Mouse (Mus musculus): Measurements from ENCODE around the gene Nisch.

The Nisch gene

DNA sequence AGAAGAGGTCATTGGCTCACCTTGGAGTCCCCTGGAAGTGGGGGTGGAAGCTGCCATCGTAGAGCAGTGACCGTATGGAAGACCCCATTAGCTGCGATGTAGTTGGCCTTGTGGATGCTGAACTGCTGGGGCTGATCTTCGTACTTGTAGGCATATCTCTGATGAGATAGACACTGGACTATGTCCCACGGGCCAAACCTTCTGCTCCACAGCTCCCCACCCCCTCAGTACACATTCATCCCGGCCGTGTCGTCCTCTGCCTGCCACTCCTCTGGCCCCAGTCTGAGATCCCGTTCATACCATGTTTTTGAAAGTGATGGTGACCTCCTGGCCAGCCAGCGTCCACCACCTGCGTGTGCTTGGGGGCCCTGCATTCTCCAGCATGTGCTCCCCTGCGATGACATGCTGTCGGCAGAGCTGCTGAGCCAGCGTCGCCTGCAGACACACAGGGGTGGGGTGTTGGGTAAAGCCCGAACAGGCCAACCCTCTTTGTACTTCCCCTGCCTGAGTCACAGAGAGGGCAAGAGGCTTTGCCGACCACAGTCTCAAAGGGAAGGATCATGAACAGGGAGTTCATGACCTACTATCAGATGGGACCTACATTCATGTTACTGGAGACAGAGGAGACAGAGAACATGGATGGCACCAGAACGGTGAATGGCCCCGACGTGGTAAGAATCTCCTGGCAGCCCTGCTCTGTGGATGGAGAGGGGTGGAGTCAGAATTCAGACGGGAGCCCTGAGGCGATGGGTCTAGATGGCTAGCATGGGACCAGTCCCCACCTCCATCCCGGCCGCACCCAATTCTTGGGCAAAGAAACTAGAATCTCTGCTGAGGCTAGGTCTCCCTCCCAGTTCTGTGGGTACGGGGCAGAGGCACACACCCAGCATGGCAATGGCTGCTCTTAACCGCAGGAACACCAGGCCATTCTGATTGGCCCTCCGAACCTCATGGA lies 56.3 kb downstream of the Nisch start:
- DNase-seq: no peak

DNA sequence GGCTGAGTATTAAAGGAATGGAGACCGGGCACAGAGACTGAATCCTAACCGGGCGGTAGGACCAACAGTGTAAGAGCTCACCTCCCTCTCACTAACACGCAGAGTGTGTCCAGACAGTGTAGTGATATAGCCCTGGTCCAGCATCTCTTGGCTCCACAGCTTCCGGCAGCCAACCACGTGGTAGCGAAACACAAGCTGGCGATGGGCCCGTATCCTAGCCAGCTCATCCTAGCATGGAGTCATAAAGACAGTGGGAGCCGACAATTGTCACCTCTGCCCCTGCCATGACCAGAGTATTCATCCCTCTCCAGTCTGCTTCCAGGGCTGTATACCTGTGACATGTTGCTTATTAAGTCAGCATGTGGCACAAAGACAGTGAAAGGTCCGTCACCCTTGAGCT lies 71.1 kb downstream of the Nisch start:
- no peak for DNase-seq

DNA sequence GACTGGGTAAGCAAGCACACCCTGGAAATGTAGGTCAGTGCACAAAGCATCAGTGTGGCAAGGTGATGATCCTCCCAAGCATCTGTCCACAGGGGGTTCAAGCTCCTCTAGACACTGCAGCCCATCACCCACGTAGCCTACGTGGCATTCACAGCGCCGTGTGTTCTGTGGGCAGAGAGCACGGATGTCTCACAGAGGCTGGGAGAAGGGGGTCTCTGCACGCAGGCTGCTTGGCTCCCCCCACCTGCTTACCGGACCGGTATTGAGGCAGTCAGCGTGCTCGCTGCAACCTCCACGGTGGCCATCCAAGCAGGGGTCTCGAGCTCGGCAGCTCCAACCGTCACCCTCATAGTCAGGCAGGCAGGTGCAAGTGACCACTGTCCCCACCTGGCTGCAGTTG lies 75.7 kb downstream of the Nisch start:
- DNase-seq: no peak

DNA sequence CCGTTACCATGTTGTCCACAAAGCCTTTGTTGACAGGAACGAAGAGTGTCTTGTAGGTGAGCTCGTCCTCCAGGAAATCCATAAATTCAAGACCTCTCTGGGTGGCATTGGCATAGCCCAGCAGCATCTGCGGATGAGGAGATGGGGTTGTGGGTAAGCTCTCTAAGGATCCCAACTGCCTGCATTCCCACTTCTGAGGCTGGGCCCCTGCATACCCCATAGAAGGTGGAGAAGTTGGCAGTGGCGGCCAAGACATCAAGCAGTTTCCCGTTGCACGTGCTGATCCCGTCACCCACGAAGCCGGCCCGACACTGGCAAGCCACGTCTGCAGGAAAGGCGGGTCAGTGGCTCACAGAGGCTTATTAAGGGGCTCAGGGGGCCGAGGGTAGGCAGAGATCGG lies 76.6 kb downstream of the Nisch start:
- DNase-seq: no peak

DNA sequence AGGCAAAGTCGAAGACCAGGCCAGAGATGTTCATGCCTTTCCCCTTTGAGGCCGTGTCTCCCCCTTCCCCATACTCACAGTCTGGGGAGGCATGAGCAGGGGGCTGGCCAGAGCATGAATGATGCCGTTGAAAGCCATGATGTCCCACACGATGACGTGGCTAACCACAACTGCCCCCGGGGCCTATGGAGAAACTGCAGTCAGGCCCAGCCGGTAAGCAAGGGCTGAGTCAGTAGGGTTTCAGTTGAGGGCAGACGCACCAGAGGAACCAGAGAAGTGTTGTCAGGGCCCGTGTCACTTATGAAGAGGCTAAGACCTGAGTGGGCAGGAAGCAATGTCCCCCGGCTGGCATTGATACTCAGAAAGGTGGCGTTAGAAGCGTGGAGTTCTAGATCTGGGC lies 77.1 kb downstream of the Nisch start:
- no peak for DNase-seq

DNA sequence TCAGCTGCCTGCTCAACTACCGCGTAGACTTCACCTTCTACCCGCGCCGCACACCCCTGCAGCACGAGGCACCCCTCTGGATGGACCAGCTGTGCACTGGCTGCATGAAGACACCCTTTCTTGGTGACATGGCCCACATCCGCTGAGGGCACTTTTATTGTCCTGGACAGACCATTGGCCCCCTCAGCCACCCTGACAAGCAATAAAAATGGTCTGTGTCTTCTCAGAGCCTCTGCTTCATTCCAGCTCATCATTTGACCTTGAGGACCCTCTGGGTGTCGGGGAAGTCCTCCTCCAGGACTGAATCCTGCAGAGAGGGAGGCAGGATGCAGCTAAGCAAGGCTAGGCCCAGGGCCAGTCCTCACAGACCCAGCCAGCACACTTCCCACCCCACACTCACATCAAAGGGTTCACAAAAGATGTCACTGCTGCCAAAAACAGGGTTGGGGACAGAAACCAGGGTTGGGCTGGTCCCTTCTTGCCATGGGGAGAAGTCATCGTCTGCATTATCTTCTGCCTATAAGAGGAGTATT lies 77.8 kb downstream of the Nisch start:
- no peak for DNase-seq

DNA sequence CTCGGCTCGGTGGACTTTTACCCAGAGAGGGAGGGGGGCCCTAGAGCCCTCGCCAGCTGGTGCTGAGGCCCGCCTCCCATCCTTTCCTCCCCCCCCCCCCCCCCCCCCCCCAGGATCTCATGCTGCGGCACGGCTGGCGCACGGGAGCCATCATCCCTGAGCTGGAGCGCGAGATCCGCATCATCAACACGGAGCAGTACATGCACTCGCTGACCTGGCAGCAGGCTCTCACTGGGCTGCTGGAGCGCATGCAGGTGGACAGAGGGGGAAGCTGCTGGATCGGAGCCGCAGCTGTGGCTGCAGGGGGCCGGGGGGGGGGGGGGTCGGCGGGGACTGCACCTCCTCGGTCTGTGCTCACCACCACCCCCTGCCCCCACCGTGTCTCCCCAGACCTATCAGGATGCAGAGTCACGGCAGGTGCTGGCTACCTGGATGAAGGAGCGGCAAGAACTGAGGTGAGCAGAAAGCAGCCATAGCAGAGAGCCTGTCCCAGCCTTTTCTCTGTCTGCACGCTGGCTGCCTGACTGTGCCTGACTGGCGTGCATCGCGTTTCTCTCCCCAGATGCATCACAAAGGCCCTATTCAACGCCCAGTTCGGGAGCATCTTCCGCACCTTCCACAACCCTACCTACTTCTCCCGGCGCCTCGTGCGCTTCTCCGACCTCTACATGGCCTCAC lies 78.4 kb downstream of the Nisch start:
- DNase-seq: no peak

DNA sequence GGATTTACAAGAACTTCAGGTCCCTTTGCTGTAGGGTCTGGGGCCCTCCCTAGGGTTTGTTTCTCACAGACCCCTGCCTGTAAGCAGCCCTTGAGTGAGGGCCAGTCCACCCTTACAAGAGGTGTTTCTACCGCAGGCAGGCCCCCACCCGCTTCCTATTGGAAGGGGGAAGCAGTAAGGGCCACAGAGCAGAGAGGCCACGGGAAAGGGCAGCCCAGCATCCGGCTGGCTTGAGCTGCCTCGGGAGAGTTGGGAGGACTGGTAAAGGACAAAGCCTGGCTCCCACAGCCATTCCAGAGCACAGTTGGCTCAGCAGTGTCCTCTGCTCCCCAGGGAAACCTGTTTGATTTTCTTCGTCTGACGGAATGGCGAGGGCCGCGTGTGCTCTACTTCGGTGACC lies 79.0 kb downstream of the Nisch start:
- no peak for DNase-seq

DNA sequence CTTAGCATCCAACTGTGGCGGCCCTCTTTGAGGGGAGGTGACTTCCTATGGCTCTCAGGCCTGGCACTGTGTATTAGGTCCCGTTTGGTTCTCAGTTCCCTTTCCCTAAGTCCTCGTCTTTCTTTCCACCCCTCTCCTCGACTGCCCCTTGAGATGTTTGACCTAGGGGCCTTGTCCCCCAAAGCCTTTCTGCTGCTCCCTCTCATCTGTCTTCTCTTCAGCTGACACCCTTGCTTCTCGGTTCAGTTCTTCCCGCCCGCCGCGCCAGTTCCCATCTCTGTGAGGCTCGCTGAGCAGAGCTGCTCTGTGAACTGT lies 79.5 kb downstream of the Nisch start:
- DNase-seq: no peak

DNA sequence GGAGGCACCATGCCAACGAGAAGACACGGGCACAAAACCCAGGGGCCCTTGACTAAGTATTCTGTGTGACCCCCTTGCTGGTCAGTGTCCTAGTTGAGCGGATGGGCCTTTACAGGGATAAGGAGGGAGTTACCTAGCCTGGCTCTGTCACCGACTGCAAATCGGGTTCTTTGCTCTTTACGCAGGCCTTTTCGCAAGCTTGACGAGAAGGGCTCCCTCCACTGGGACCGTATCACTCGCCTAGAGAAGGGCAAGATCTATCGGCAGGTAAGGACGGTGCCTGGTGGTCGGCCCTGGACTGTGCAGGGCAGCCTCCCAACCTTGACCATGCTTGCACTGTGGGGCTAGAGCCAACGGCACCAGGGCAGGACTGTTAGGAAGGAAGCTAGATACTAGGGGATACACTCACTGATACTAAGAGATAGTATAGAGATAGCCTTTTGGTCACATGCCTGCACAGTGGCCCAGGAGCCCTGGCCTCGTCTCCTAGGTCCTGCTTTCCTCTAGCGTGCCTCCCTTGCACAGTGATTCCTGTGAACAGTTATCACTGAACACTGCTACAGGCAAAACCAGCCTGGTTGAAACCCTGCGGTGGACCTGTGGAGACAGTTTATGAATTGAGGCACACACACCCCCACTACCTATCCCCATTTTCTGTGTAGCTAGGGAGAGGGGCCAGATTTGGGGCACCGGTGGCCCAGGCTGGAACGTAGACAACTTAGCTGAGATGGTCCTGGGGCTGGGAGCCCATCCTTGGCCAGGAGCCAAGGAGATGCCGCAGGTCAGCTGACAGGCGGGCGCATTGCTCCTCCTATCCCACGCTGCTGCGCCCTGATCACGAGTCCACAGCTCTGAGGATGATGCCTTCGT lies 80.1 kb downstream of the Nisch start:
- no peak for DNase-seq

DNA sequence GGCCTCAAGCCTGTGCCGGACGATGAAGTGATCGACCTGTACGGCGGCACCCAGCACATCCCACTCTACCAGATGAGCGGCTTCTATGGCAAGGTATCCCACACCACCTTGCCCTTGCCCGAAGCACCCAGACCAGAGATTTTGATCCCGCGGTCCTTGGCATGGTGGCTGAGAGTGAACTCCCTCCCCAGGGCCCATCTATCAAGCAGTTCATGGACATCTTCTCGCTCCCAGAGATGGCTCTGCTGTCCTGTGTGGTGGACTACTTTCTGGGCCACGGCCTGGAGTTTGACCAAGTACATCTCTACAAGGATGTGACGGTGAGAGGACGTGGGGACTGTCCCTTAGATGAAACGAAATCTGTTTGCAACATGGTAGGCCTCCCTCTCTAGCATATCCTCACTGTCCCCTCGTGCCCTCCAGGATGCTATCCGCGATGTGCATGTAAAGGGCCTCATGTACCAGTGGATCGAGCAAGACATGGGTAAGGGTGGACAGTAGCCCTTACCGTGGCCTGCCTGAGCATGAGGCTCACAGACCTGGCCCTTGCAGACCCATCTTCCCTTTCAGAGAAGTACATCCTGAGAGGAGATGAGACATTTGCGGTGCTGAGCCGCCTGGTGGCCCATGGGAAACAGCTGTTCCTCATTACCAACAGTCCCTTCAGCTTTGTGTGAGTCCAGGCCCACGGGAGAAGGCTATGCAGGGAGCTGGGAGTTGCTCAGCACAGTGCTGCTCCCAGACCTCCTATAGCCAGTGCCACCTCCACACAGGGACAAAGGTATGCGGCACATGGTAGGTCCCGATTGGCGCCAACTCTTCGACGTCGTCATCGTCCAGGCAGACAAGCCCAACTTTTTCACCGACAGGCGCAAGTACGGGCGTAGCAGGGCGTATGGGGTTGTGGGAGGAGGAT lies 81.0 kb downstream of the Nisch start:
- DNase-seq: no peak

DNA sequence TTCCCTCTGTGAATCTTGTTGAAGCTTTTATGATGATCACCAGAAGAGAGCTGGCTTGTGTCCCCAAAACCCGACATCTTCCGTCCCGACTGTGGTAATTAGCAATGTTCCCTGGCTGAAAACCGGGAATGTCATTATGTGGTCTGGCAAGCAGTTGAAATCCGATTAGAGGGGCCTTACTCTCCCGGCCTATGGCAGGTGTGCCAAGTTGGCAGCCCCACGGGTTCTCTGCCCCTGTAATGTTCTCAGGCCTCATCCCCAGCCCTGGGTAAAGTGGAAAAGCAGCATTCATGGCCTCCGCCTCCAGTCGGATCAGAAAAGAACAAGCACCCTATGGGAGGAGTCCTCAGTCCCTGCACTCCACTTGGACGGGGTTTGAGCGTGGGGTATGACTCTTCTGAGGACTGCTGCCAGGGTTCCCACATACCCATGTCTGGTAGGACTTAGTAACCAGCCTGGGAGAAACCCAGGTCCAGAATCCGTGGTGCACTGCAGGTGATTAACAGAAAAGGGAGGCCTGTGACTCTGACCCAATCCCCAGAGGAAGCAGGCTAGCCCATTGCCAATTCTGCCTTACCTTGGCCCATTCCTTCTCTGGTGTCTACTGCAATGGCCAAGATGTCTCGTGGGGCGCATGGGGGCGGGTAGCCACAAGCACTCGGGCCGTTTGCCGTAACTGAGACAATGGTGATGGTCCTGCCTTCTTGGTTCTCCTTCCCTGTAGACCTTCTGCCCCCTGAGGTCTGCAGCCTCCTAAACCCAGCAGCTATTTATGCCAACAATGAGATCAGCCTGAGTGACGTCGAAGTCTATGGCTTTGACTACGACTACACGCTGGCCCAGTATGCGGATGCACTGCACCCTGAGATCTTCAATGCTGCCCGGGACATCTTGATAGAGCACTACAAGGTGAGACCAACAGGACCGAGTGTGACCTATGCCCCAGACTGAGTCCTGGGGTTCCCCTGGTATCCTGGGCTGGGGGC lies 82.4 kb downstream of the Nisch start:
- DNase-seq: no peak

DNA sequence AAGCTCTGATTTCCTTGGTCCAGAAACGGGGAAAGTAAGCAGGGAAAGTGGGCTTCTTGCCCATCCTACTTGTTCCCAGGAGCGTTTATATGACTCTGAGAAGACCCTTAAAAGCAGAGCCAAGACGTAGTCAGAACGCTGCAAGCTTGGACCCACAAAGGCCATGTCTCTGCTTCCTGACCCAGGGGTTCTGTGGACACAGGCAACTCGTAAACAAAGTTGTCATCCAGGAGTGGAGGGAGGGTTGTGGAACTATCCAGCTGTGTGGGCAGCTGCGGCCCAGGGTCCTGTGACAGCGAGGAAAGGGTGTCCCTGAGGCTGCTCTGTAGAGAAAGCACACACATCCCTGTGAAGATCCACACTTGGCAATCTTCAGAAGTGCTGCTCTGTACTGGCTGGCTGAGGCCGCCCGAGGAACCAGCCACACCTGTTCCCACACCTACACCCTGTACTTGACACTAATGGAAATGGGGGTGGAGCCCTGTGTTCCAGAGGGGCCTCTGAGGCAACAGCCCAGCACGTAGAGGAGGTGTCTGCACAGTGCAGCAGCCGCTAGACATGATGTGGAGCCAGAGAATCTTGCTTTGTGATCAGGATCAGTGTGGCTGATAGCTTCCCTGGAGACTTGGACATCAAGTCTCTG lies 83.6 kb downstream of the Nisch start:
- DNase-seq: no peak

DNA sequence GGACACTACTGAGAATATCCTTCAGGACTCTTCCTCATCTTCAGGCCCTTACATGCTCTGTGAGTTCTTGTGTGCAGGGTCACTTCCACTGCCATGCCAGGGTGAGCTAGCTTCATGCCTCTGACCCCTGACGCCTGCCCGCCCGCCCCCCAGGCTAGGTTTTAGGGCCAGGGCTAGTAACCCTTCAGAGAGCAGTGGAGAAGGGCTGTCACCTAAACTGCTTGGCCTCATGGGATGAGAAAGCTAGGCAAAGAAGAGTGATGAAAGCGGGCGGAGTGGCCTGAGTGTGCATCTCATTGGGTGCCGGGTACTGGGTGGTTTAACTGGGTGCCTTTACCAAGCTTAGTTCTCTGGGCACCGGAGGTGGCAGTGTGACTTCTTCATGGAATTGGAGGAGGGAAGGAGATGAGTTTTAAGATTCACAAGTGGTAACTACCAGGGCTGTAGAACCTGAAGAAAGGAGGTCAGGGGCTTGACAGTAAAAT lies 84.2 kb downstream of the Nisch start:
- no peak for DNase-seq

DNA sequence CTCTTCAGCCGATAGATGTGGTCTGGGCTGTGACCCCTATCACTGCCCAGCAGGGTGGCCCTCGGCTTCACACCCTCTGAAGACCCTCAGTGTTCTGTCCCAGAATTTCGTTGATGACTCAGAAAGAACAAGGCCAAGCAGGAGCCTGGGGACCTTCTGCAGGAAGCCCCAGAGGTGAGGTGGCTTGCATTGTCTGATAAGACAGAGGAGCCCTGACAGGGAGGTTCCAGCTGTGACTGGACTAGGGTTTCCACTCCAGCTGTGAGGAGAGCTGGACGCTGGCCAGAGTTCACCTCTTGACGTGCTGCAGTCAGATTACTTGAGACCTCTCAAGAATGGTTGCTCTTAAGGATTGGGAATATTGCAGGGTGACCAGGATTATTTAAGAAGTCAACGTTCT lies 84.7 kb downstream of the Nisch start:
- DNase-seq: no peak

DNA sequence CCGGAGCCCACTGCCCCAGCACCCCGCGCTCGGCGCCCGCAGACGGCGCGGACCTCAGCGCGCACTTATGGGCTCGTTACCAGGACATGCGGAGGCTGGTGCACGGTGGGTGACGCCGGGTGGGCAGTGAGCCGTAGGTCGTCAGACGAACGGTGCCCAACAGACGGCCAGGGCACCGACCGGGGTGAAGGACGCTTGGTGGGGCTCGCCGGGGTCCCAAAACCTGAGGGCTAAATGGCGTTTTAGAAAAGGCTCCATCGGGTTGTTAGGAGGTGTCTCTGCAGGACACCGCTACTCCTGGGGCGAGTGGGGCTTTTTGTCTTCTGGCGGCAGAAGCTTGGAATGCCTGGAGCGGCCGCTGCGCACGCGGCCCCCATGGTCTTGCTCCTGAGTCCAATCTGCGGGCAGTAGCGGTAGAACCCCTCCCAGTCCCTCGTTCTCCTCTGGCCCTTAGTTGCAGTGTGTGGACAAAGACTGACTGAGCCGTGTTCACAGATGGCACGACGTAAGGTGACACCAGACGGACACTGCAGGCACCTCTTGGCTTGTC lies 85.4 kb downstream of the Nisch start:
- DNase-seq: peak in 1 of 2 experiments; percentile 28

DNA sequence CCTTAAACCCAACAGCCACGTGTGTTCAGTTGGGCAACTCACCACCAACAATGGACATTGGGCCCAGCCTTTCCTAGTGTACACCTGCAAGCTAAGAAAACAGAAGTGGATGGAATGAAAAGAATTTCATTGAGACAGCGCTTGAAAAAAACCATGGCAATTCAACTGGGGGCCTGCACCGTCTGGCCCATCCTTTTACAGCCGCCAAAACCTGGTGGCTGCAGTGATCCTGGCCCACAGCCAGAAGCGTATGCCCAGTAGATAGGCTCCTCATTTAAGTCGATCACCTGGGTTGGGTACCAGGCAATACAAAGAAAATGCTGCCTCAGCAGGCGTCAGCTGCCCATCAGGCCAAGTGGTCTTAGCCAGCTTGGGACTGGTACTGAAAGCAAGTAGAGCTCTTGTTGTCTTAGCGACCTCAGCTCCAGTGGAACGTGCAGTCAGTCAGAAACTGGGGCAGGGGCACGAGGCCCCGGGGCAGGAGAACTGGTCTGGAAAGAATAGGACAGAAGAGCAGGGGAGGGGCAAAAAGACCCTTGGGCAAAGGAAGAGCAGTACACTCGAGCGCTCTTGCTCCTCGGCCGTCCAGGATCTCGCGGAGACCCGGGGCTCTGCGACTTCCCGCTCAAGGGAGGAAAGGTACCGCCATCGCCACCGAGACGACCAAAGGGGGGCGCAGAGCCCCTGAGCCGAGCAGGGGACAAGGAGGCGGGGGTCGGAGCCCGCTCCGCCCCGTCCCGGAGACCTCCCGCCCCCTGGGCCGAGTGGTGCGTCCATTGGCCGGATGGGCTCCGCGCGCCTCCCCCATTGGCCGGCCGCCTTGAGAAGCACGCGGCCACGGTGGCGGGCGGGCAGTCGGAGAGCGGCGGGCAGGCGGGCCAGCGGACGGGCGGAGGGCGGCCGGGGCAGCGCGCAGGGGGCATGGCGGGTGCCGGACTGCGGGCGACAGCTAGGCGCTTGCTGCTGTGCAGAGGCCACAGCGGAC lies 86.2 kb downstream of the Nisch start, which contains the start of gene Nt5dc2:
TSS of gene Nt5dc2 (plus strand) at position 818 of the 985 bp plus-strand sequence.
- peak; percentile 76 to 80 for DNase-seq

Data from B cell, adult 2 months (primary cell).